Mouse (Mus musculus) gastrocnemius, postnatal 4 days (tissue): ENCODE results near the gene Fbxo2. TPM values are rescaled to one million over a fixed set of nuclear protein-coding genes. Genes with fewer than 3 reads are reported as not detected.
"Not testable (repeated sequence)": the region's sequence is repeated elsewhere in the genome, so short reads cannot be mapped to it uniquely, and the experiment has no call there.

Source experiments
- DNase-seq, 2 experiments: peaks; one replicate each; pipeline ENCODE4 v3.0.0; 2021 to 2022; ENCODE audit warnings: low spot score in 2 of 2, mixed read lengths in 2 of 2
- long read RNA-seq, 2 experiments: library from polyadenylated mRNA; stranded (forward); transcript quantifications; one replicate each; pipeline ENCODE4 v2.0.0; 2021
- total RNA-seq, 2 experiments: library from RNA; stranded (reverse); gene quantifications; 2 replicates each; pipeline ENCODE4 v1.2.3; 2021

Fbxo2 gene
- not detected for total RNA-seq
- long read RNA-seq, experiment 1 = 0 reads
- long read RNA-seq, experiment 2 = 0 reads

GRCm38 (mm10) chr4:148160436-148161390, at the start of gene Fbxo2, which contains the start of gene Fbxo44:
Gene Fbxo2 (plus strand): TSS chr4:148160621.
Gene Fbxo44 (minus strand): TSS chr4:148160482.
- no peak for DNase-seq

GRCm38 (mm10) chr4:148112519-148112918, 47.9 kb upstream of the Fbxo2 start:
- DNase-seq = no peak

GRCm38 (mm10) chr4:148114758-148115391, 45.5 kb upstream of the Fbxo2 start:
- peak; percentile 72 to 83 for DNase-seq

GRCm38 (mm10) chr4:148115467-148115866, 45.0 kb upstream of the Fbxo2 start:
- peak in 1 of 2 experiments; percentile 41 for DNase-seq

- DNase-seq = no peak
Measured at GRCm38 (mm10) chr4:148116657-148117056, 43.8 kb upstream of the Fbxo2 start.

GRCm38 (mm10) chr4:148117392-148117791, 43.0 kb upstream of the Fbxo2 start:
- no peak for DNase-seq

GRCm38 (mm10) chr4:148119578-148119977, 40.8 kb upstream of the Fbxo2 start:
- not testable (repeated sequence) for DNase-seq

GRCm38 (mm10) chr4:148120555-148120954, 39.9 kb upstream of the Fbxo2 start:
- no peak for DNase-seq

GRCm38 (mm10) chr4:148121362-148121761, 39.1 kb upstream of the Fbxo2 start:
- DNase-seq = peak in 1 of 2 experiments; percentile 44

- no peak for DNase-seq
Measured at GRCm38 (mm10) chr4:148121982-148122693, 38.3 kb upstream of the Fbxo2 start.

- DNase-seq = no peak
Measured at GRCm38 (mm10) chr4:148122694-148123066, 37.7 kb upstream of the Fbxo2 start.

GRCm38 (mm10) chr4:148128241-148128640, 32.2 kb upstream of the Fbxo2 start:
- DNase-seq = no peak

- no peak for DNase-seq
Measured at GRCm38 (mm10) chr4:148128672-148129071, 31.7 kb upstream of the Fbxo2 start.

- DNase-seq = no peak
Measured at GRCm38 (mm10) chr4:148130133-148130532, 30.3 kb upstream of the Fbxo2 start, which contains the start of gene Mad2l2. Gene Mad2l2 (plus strand): TSS chr4:148130384.

GRCm38 (mm10) chr4:148130561-148131413, 29.6 kb upstream of the Fbxo2 start, which contains the start of gene Draxin:
Gene Draxin (minus strand): TSS chr4:148130698.
- DNase-seq = peak in 1 of 2 experiments; percentile 43

- DNase-seq = no peak
Measured at GRCm38 (mm10) chr4:148131497-148132081, 28.8 kb upstream of the Fbxo2 start.

GRCm38 (mm10) chr4:148134988-148135387, 25.4 kb upstream of the Fbxo2 start:
- no peak for DNase-seq

- no peak for DNase-seq
Measured at GRCm38 (mm10) chr4:148137503-148137902, 22.9 kb upstream of the Fbxo2 start.

- DNase-seq = no peak
Measured at GRCm38 (mm10) chr4:148139767-148140097, 20.7 kb upstream of the Fbxo2 start.
